Mouse (Mus musculus) gastrocnemius, postnatal 4 days (tissue): Measurements from ENCODE around the gene 4930432K21Rik. TPM values are rescaled to one million over a fixed set of nuclear protein-coding genes. Genes with fewer than 3 reads are reported as not detected.

ENCODE experiments used
- DNase-seq, 2 experiments: peaks; one replicate each; pipeline ENCODE4 v3.0.0; 2021 to 2022; ENCODE audit warnings: low spot score in 2 of 2, mixed read lengths in 2 of 2
- total RNA-seq, 2 experiments: library from RNA; stranded (reverse); gene quantifications; 2 replicates each; pipeline ENCODE4 v1.2.3; 2021

Gene 4930432K21Rik
- total RNA-seq, 2 experiments from 2014 or later: 1.4 to 1.9 TPM

GRCm38 (mm10) chr8:84190191-84190867 is 42.5 kb downstream of the 4930432K21Rik start:
- DNase-seq: no peak

GRCm38 (mm10) chr8:84192023-84192422 is 44.2 kb downstream of the 4930432K21Rik start:
- DNase-seq: peak; percentile 65 to 76

- peak; percentile 78 to 84 for DNase-seq
Observed at GRCm38 (mm10) chr8:84192555-84192954, 44.7 kb downstream of the 4930432K21Rik start.

- no peak for DNase-seq
Observed at GRCm38 (mm10) chr8:84193161-84193560, 45.3 kb downstream of the 4930432K21Rik start.

GRCm38 (mm10) chr8:84193566-84193965 is 45.7 kb downstream of the 4930432K21Rik start:
- DNase-seq: no peak

GRCm38 (mm10) chr8:84194224-84194743 is 46.5 kb downstream of the 4930432K21Rik start:
- no peak for DNase-seq

GRCm38 (mm10) chr8:84197141-84197921 is 49.5 kb downstream of the 4930432K21Rik start:
- peak; percentile 80 to 82 for DNase-seq

GRCm38 (mm10) chr8:84197922-84198774 is 50.3 kb downstream of the 4930432K21Rik start:
- peak; percentile 79 to 89 for DNase-seq

GRCm38 (mm10) chr8:84198871-84199270 is 51.0 kb downstream of the 4930432K21Rik start:
- DNase-seq: no peak

GRCm38 (mm10) chr8:84199348-84200125 is 51.7 kb downstream of the 4930432K21Rik start:
- no peak for DNase-seq

- no peak for DNase-seq
Observed at GRCm38 (mm10) chr8:84200126-84200555, 52.3 kb downstream of the 4930432K21Rik start.

GRCm38 (mm10) chr8:84200652-84201544 is 53.1 kb downstream of the 4930432K21Rik start:
- peak; percentile 80 to 82 for DNase-seq

GRCm38 (mm10) chr8:84201545-84202245 is 53.9 kb downstream of the 4930432K21Rik start:
- peak; percentile 56 to 76 for DNase-seq

- no peak for DNase-seq
Observed at GRCm38 (mm10) chr8:84202466-84202865, 54.6 kb downstream of the 4930432K21Rik start.

GRCm38 (mm10) chr8:84202938-84203917 is 55.4 kb downstream of the 4930432K21Rik start:
- peak; percentile 71 to 84 for DNase-seq

GRCm38 (mm10) chr8:84203975-84204772 is 56.3 kb downstream of the 4930432K21Rik start:
- DNase-seq: peak in 1 of 2 experiments; percentile 73

GRCm38 (mm10) chr8:84205073-84205472 is 57.2 kb downstream of the 4930432K21Rik start:
- no peak for DNase-seq
